9 mouse cellular contexts compared by ENCODE assay signal in the genomic region with DNA sequence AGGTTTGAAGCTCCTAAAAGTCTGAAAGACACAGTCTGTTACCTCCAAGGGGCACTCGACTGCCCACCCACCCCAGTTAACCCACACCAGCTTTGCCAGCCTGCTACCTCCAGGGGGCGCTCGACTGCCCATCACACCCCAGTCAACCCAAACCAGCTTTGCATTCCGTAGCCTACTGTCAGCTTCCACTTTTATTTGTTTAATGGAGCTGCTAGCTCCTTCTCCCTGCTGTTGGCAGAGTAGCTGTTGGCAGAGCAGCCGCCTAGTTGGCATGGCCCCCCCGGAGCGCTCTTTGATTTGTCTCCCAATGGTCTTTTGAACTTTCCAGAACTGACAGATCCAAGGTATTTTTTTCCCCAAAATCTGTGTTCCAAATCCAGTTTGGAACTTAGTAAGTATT.
DNase-seq lines count a peak whose midpoint lies in the region; ATAC-seq and TF ChIP-seq lines count a peak whose summit lies in the region.
"Had no signal": no experiment of that assay in that cellular context is flagged by ENCODE, and none has a peak within 500 bp of the region (broad histone marks: within the 10 kb centered on the region; RNA-seq: fewer than 3 reads in every experiment).

No protein-coding gene starts in this region.

- no peak for ATAC-seq in erythroblast, adult 5-6 weeks (replicated peaks; ENCODE audit: low FRiP score, poor library complexity, severe bottlenecking)
- no peak for ATAC-seq in hindbrain, embryonic 13.5 days (ENCODE audit: low FRiP score)
- ATAC-seq: liver, postnatal 0 days had no signal

- H3K4me2 ChIP-seq in hindbrain, embryonic 13.5 days = no peak overlapping the region

- H3K27me3 ChIP-seq in hindbrain, embryonic 13.5 days = no peaks in the 10 kb centered on the region

- intact Hi-C loops in left cerebral cortex, adult 2 months (cut with DNase I) = no loop called here
- intact Hi-C loops in left cerebral cortex, postnatal 36 days (cut with DNase I) = no loop called here

- 64% methylated on average over 7 of the region's 7 CpGs for WGBS in hindbrain, embryonic 13.5 days

- H3K27ac ChIP-seq in left cerebral cortex, adult 2 months = no peak overlapping the region
- no peak overlapping the region for H3K27ac ChIP-seq in ES-E14 (ENCODE audit: insufficient read depth, low read depth, low read length, poor library complexity, severe bottlenecking)
- no peak overlapping the region for H3K27ac ChIP-seq in hindbrain, embryonic 13.5 days

- H3K9ac ChIP-seq in ES-E14 (ENCODE audit: insufficient read depth, low read depth, low read length, poor library complexity, severe bottlenecking) = no peak overlapping the region
- H3K9ac ChIP-seq in hindbrain, embryonic 13.5 days = no peak overlapping the region
- H3K9ac ChIP-seq: liver, postnatal 0 days had no signal

- no peaks in the 10 kb centered on the region for H3K9me3 ChIP-seq in ES-E14 (ENCODE audit: control insufficient read depth, insufficient read depth, low read depth, low read length)
- H3K9me3 ChIP-seq in hindbrain, embryonic 13.5 days = peaks cover 7% of the 10 kb centered on the region

- in situ Hi-C loops in ES-E14 (cut with MboI; ENCODE audit: low sequenced_read_pairs in 2 of 2, unreplicated experiment in 2 of 2) = no loop called here

- peak; percentile 51 for TF ChIP-seq CTCF in left cerebral cortex, adult 2 months (IDR thresholded peaks at IDR 0.05)

- H3K4me1 ChIP-seq in ES-E14 (ENCODE audit: control insufficient read depth in 2 of 2, insufficient read depth in 2 of 2, low read length in 2 of 2, poor library complexity in 1 of 2) = no peaks in the 10 kb centered on the region
- peaks cover 8% of the 10 kb centered on the region for H3K4me1 ChIP-seq in hindbrain, embryonic 13.5 days (replicated peaks)

- no peak overlapping the region for H3K4me3 ChIP-seq in left cerebral cortex, adult 2 months
- H3K4me3 ChIP-seq in ES-E14 (ENCODE audit: insufficient read depth in 1 of 2, low read depth in 1 of 2, low read length in 2 of 2, poor library complexity in 1 of 2, severe bottlenecking in 1 of 2) = no peak overlapping the region
- no peak overlapping the region for H3K4me3 ChIP-seq in hindbrain, embryonic 13.5 days

- DNase-seq in adrenal gland, postnatal 25 days = peak; percentile 5
- DNase-seq in adrenal gland, postnatal 4 days (ENCODE audit: low spot score in 2 of 2) = no peak
- DNase-seq in left cerebral cortex, adult 2 months (ENCODE audit: extremely low spot score in 1 of 2, low spot score in 2 of 2) = peak in 1 of 2 experiments; percentile 8
- DNase-seq in left cerebral cortex, postnatal 36 days (ENCODE audit: low spot score in 2 of 2) = no peak
- peak; percentile 27 for DNase-seq in ES-E14 (ENCODE audit: low read depth, low spot score)
- peak; percentile 23 for DNase-seq in gastrocnemius, postnatal 25 days
- DNase-seq: liver, postnatal 0 days had no signal

- H3K36me3 ChIP-seq in ES-E14 (ENCODE audit: control insufficient read depth, insufficient read depth, low read length, poor library complexity, severe bottlenecking) = no peaks in the 10 kb centered on the region
- H3K36me3 ChIP-seq in hindbrain, embryonic 13.5 days = no peaks in the 10 kb centered on the region

TF ChIP-seq in ES-E14, 5 proteins besides CTCF, POLR2A, EP300 and RAD21:
- TF ChIP-seq ZC3H11A (IDR thresholded peaks at IDR 0.05; ENCODE audit: borderline replicate concordance, low read depth, low read length) (no peak), ZNF384 (IDR thresholded peaks at IDR 0.05; ENCODE audit: low read depth, low read length) (no peak), HCFC1 (IDR thresholded peaks at IDR 0.05; ENCODE audit: borderline replicate concordance, insufficient read depth, low read length) (no peak), MAFK (IDR thresholded peaks at IDR 0.05; ENCODE audit: insufficient read depth, low read depth, low read length) (no peak), CHD2 (IDR thresholded peaks at IDR 0.05; ENCODE audit: low read depth, low read length) (no peak)
TF ChIP-seq in ES-E14: peak in this region for 0.

Comparison
In these comparisons a context has a peak if more than half of its experiments do, and no peak if none do; other contexts are left out.
1. DNase-seq: peak in adrenal gland, postnatal 25 days (single experiment), ES-E14 (single experiment) and gastrocnemius, postnatal 25 days (single experiment); none in adrenal gland, postnatal 4 days (0 of 2) and left cerebral cortex, postnatal 36 days (0 of 2).